In the genomic region with DNA sequence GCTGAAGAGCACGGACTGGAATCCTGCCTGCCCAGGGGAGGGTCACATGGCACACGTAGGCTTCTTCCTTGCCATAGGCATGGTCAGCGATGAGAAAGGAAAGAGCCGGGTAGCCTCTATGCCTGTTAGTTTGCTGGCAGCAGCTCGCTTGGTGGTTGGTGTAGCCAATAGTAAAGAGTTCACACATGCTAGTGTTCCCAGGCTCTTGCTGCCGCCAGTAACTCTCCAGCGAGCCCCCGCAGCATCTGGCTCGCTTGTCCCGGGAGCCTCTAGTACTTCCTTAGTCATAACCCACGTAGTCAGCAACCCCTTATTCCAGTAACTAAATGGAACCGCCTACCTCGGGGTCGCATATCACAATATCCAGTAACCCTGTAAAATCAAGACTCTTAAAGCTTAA, we compare ENCODE assay signal across 15 mouse cellular contexts. TPM values are rescaled to one million over a fixed set of nuclear protein-coding genes. Genes with fewer than 3 reads are reported as not detected.
"Had no signal": no experiment of that assay in that cellular context is flagged by ENCODE, and none has a peak within 500 bp of the region (broad histone marks: within the 10 kb centered on the region; RNA-seq: fewer than 3 reads in every experiment).

No protein-coding gene starts in this region.

- DNase-seq: lung, embryonic 14.5 days; lung, postnatal 10 days; lung, postnatal 4 days; midbrain, embryonic 14.5 days; retina, postnatal 1 day; right cerebral cortex, adult 18-20 months; right cerebral cortex, postnatal 25 days; right cerebral cortex, postnatal 4 days; spleen, adult 18-20 months; thymus, adult 18-20 months; thymus, postnatal 14 days; thymus, postnatal 36 days had no signal

- ATAC-seq: midbrain, embryonic 16.5 days had no signal

RNA-seq across cellular contexts. Expression of gene Helt, which starts 17.5 kb away (rescaled TPM):
- total RNA-seq: megakaryocyte, adult 5-6 weeks; megakaryocyte-erythroid progenitor cell, adult 5-6 weeks had no signal
